Mouse (Mus musculus) kidney, embryonic 15.5 days (tissue): ENCODE measurements around the gene Qrich1. TPM values are rescaled to one million over a fixed set of nuclear protein-coding genes. Genes with fewer than 3 reads are reported as not detected.
A peak's percentile ranks its signal among the peaks of the same experiment; 100 is the strongest.

ENCODE experiments used
- ATAC-seq: fragments of 200-750 bp; cut with Nextera tagmentation; replicated peaks from 2 replicates; pipeline ENCODE4 v1.8.0; 2017; ENCODE audit warnings: moderate TSS enrichment; ENCODE audit not compliant: low FRiP score
- H3K27ac ChIP-seq: fragments of 300-500 bp; sonication (generic); 2 replicates; pipeline ENCODE4 v1.5.1; 2015; ENCODE audit warnings: mild to moderate bottlenecking, inconsistent platforms
- H3K27me3 ChIP-seq: fragments of 300-500 bp; sonication (generic); 2 replicates; pipeline ENCODE4 v1.6.1; 2015; ENCODE audit warnings: inconsistent platforms
- H3K36me3 ChIP-seq: fragments of 300-500 bp; sonication (generic); 2 replicates; pipeline ENCODE4 v1.6.1; 2015; ENCODE audit warnings: inconsistent platforms
- H3K4me1 ChIP-seq: fragments of 300-500 bp; sonication (generic); 2 replicates; pipeline ENCODE4 v1.6.1; 2015; ENCODE audit warnings: inconsistent platforms
- H3K4me2 ChIP-seq: fragments of 300-500 bp; sonication (generic); 2 replicates; pipeline ENCODE4 v1.6.1; 2015; ENCODE audit warnings: moderate library complexity, mild to moderate bottlenecking, inconsistent platforms
- H3K4me3 ChIP-seq: fragments of 300-500 bp; sonication (generic); replicated peaks from 2 replicates; pipeline ENCODE4 v1.5.1; 2015; ENCODE audit warnings: mild to moderate bottlenecking, inconsistent platforms
- H3K9ac ChIP-seq: fragments of 300-500 bp; sonication (generic); 2 replicates; pipeline ENCODE4 v1.6.1; 2015; ENCODE audit warnings: mild to moderate bottlenecking, inconsistent platforms
- H3K9me3 ChIP-seq: fragments of 300-500 bp; sonication (generic); replicated peaks from 2 replicates; pipeline ENCODE4 v1.6.1; 2016; ENCODE audit warnings: inconsistent platforms
- WGBS: fragments of 180-500 bp; shearing (Covaris S2); methylation state at CpG from one replicate; pipeline ENCODE4 v1.1.7; 2015; ENCODE audit warnings: mixed read lengths; 5-methylcytosine and 5-hydroxymethylcytosine counted together
- polyA plus RNA-seq: library from polyadenylated mRNA; unstranded; fragments of >200 nt; fragmentation: Nextera tagmentation; extraction: Ambion mirVana; gene quantifications from 2 replicates; pipeline ENCODE4 v1.2.1, GENCODE M21; 2015

The Qrich1 gene
- polyA plus RNA-seq, 1 experiment from 2014 or later: 125 TPM

DNA sequence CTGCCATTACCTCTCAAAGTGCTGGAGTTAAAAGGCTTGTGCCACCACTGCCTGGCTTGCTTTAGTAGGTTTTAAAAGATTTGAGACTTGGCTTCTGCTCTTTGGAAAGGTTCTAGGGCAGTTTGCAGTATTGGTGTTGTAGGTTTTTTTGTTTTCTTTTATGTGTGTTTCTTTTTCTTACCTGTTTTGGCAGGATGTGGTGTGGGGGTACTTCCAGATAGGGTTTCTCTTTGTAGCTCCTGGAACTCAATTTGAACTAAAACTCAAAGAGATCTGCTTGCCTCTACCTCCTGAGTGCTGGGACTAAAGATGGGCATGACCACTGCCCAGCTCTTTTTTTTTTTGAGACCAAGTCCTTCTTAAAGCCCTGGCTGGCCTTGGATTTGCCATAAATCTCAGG lies 24.2 kb downstream of the Qrich1 start:
- Histone ChIP-seq H3K4me3 (no peak overlapping the region), H3K36me3 (peaks cover 96% of the 10 kb centered on the region), H3K4me1 (no peaks in the 10 kb centered on the region), H3K9me3 (no peaks in the 10 kb centered on the region), H3K27ac (no peak overlapping the region), H3K9ac (no peak overlapping the region), H3K27me3 (no peaks in the 10 kb centered on the region), H3K4me2 (no peak overlapping the region)
- no peak for ATAC-seq

DNA sequence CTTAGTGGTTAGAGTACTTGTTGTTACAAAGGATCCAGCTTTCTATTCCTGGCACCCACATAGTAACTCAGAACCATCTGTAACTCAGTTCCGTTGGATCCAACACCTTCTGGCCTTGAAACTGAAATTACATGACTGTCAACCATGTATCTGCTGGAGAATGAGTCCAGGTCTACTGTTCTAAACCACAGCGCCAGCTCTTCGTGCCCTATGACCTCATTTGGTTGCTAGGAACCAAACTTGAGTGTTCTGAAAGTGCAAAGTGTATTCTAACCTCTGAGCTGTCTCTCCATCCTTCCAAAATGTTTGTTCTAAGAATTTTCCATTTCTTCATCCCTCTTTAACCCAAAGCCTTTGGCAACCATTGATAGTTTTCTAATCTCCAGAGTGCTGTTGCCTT lies 29.4 kb downstream of the Qrich1 start:
- Histone ChIP-seq H3K27ac (no peak overlapping the region), H3K4me2 (no peak overlapping the region), H3K9me3 (no peaks in the 10 kb centered on the region), H3K4me1 (no peaks in the 10 kb centered on the region), H3K36me3 (peaks cover 96% of the 10 kb centered on the region), H3K27me3 (no peaks in the 10 kb centered on the region), H3K4me3 (no peak overlapping the region), H3K9ac (no peak overlapping the region)
- ATAC-seq: no peak
- 96% methylated on average over 3 of the region's 3 CpGs for WGBS

DNA sequence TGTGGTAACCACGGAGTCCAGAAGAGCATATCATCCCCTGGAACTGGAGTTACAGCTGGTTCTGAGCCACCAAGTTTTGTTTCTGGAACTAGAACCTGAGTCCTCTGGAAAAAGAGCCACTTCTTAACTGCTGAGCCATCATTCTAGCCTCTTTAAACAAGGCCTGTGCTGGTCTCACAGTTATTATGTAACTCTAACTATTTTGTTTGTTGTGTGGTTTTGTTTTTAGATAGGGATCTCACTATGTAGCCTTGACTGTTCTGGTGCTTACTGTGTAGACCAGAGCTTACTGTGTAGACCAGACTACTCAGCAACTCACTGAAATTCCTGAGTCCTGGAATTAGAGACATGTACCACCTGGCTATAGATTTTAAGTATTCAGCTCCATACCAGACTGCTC lies 30.3 kb downstream of the Qrich1 start:
- Histone ChIP-seq H3K9me3 (no peaks in the 10 kb centered on the region), H3K9ac (no peak overlapping the region), H3K4me1 (no peaks in the 10 kb centered on the region), H3K36me3 (peaks cover 94% of the 10 kb centered on the region), H3K4me3 (no peak overlapping the region), H3K27me3 (no peaks in the 10 kb centered on the region), H3K4me2 (no peak overlapping the region), H3K27ac (no peak overlapping the region)
- WGBS: 82% methylated on average over 1 of the region's 1 CpGs
- ATAC-seq: no peak

DNA sequence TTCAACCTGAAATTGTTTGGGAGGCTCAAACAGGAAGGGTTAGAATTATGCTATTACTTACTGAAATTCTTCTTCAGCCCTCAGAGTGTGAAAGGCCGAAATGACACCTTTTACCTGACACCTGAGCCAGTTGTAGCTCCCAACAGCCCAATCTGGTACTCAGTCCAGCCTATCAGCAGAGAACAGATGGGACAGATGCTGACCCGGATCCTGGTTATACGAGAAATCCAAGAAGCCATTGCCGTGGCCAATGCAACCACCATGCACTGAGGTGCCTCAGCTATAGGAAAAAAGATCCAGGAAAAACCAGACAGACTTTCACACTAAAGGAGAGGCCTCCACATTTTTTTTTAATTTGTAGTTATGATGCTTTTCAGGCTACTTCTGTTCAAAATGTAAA lies 42.6 kb downstream of the Qrich1 start:
- H3K9me3 ChIP-seq: no peaks in the 10 kb centered on the region
- no peaks in the 10 kb centered on the region for H3K27me3 ChIP-seq
- no peak overlapping the region for H3K4me2 ChIP-seq
- H3K4me3 ChIP-seq: no peak overlapping the region
- H3K4me1 ChIP-seq: peaks cover 15% of the 10 kb centered on the region
- H3K9ac ChIP-seq: no peak overlapping the region
- H3K27ac ChIP-seq: peak overlapping the region; percentile 58; the same call in 1 of the 2 replicates
- 89% methylated on average over 4 of the region's 4 CpGs for WGBS
- no peak for ATAC-seq
- peaks cover 84% of the 10 kb centered on the region for H3K36me3 ChIP-seq

DNA sequence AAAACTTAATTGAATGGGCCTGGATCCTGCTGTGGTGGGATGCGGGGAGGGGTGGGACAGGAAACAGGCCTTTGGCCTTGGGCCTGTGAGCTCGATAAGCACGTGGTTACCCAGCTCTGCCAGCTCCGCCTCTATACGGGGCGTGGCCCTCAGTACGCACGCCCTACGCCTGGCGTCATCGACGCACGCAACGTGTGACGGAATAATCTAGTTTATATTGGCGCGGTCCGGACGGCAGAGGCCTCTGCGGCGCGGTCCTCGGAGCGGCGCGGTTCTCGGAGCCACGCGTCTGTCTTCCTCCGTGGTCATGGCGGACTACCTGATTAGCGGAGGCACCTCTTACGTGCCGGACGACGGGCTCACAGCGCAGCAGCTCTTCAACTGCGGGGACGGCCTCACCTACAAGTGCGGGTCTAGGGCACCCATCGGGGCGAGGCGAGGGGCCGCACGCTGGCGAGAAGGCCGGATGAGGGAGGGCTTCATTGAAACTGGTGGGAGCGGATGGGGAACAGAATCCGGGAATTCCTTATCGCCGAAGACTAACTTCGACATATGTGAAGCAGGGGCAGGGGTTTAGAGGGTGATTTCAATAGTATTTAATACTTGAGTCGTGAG lies 43.7 kb downstream of the Qrich1 start, which contains the start of gene Impdh2:
Impdh2 (plus strand) TSS at position 60 of the 615 bp plus-strand sequence.
- Histone ChIP-seq H3K4me1 (peaks cover 15% of the 10 kb centered on the region), H3K4me3 (peak within 1 kb of the TSS; percentile 54), H3K27me3 (no peaks in the 10 kb centered on the region), H3K27ac (peak within 1 kb of the TSS; percentile 86), H3K9me3 (no peaks in the 10 kb centered on the region), H3K9ac (peak within 1 kb of the TSS; percentile 57), H3K36me3 (peaks cover 84% of the 10 kb centered on the region), H3K4me2 (peak within 1 kb of the TSS; percentile 71)
- ATAC-seq: peak; percentile 99
- under 1% methylated on average over 53 of the region's 53 CpGs for WGBS

DNA sequence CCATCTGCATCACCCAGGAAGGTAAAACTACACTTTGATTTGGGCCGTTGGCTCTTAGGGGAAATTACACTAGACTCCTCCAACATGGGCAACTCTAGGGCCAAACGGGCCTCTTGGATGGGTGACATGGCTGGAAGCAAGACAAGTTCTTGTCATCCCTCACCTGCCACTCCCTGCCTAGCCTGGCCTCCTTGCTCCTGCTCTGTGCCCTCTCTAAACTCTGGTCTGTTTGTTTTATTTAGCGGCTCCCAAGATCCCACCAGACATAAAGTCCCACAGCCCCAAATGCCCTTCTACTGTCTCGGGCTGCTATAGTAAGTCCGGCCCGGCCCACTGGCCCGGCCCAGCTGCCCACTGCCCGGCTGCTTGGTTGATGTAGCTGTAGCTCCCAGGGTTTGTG lies 47.1 kb downstream of the Qrich1 start:
- no peak overlapping the region for H3K4me3 ChIP-seq
- H3K27ac ChIP-seq: no peak overlapping the region
- peaks cover 60% of the 10 kb centered on the region for H3K36me3 ChIP-seq
- ATAC-seq: no peak
- no peaks in the 10 kb centered on the region for H3K27me3 ChIP-seq
- H3K4me2 ChIP-seq: no peak overlapping the region
- WGBS: 91% methylated on average over 8 of the region's 8 CpGs
- peaks cover 36% of the 10 kb centered on the region for H3K4me1 ChIP-seq
- no peaks in the 10 kb centered on the region for H3K9me3 ChIP-seq
- H3K9ac ChIP-seq: no peak overlapping the region

DNA sequence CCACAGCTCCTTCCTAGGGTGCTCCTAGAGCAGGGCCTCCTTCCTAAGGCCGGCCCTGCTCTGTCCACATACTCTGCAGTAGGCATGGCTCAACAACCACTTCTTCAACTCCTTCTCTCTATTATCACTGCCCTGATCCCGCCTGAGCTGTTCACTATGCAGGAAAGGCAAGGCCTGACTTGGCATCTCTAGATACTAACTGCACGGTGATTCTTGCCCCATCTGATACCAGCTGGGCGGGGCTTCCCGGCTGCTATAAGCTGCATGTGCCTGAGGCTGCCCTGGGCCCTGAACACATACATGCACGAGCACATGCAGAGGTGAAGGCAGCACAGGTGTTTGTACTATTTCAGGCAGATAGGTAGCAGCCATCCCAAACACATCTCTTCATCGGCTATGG lies 47.5 kb downstream of the Qrich1 start:
- peaks cover 41% of the 10 kb centered on the region for H3K4me1 ChIP-seq
- H3K9ac ChIP-seq: no peak overlapping the region
- H3K4me2 ChIP-seq: no peak overlapping the region
- ATAC-seq: no peak
- H3K36me3 ChIP-seq: peaks cover 56% of the 10 kb centered on the region
- no peak overlapping the region for H3K4me3 ChIP-seq
- no peaks in the 10 kb centered on the region for H3K27me3 ChIP-seq
- no peaks in the 10 kb centered on the region for H3K9me3 ChIP-seq
- WGBS: 84% methylated on average over 7 of the region's 7 CpGs
- no peak overlapping the region for H3K27ac ChIP-seq

DNA sequence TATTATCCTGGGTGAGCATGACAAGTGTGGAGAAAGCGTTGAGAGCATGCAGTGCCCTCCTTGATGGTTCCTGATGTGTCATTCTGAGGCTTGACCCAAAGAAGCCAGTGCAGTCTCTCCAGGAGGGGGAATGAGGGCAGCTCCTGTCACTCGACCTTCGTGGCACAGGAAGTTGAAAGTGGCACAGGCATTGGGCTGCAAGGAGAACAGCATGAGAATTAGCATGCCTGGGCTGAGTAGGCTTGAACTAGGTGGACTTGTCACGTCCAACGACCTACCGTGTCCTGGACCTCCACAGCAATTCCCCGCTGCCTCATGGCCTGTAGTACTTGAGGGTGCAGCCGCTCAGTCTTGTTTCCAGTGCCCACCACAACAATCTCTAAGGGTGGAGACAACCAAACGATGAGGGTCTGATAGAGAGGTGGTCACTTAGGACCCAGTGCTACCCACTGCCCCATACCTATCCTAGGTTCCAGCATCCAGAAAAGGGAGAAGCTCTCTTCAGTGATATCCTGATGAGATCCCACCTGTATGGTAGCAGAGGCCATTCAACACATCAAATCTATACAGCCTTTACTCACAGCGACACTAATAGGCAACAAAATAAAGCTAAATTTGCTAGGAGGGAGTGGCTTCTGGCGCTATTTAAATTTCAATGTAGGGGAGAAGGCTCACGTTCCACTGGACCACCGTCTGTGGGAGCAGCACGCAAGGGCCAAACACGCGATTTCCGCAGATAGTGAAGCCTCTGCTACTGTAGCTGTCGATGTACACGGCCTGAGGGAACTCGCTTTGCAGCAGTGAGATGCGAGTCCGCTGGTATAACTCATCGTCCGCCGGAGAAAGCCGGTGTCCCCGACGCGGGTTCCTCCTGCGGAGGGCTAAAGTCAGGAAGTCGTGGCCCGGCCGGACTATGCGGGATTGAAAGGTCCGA lies 49.5 kb downstream of the Qrich1 start:
- Histone ChIP-seq H3K27ac (peak overlapping the region; percentile 94), H3K36me3 (peaks cover 55% of the 10 kb centered on the region), H3K9me3 (no peaks in the 10 kb centered on the region), H3K4me1 (peaks cover 52% of the 10 kb centered on the region), H3K27me3 (no peaks in the 10 kb centered on the region), H3K9ac (peak overlapping the region; percentile 72), H3K4me3 (peak overlapping the region; percentile 64), H3K4me2 (peak overlapping the region; percentile 91)
- WGBS: 12% methylated on average over 35 of the region's 35 CpGs
- no peak for ATAC-seq

DNA sequence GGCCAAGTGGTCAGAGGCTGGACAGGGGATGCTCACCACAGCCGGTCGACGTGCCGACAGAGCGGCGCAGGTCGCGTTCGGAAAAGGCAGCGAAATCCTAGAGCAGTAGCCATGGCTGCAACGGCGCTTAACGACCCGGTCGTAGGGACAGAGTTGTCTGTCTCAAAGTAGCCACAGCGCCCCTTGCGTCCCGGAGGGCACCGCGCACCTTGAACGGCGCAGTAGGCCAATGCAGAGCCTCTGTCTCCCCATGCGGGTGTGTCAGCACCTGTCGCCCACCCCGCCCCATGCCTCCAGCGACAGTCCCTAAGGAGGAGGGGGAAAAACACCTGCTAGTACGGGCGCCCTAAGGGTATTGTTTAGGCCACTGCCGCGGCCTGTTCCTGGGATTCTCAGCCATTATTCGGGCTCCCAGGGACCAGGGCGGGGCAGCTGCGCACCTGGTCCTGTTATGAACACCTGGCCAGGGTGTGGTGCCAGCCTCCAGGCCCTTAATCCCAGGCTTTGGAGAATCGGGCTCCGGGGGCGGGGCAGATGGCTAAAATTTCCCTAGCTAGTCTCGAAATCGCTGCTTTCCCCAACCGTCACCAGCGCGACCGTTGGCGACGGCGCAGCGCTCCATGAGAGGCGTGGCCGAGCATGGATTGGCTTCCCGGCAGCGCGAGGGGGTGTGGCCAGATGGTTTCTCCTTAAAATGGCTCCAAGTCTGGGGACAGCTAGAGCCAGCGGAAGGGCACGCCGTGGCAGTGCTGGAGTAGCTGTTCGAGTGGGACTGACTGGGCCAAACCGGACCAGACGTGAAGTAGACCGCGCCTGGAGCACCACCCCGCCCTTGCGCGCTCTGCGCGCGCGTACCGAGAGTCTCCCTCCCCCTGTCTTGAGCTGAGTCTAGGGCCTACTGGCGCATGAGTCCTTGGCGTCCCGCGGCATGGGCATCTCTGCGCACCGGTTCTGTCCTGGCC lies 50.5 kb downstream of the Qrich1 start, which contains the start of gene Ndufaf3:
Ndufaf3 (minus strand) TSS at position 620 of the 962 bp plus-strand sequence.
- Histone ChIP-seq H3K27ac (peak within 1 kb of the TSS; percentile 94), H3K4me1 (peaks cover 44% of the 10 kb centered on the region), H3K27me3 (no peaks in the 10 kb centered on the region), H3K4me2 (peak within 1 kb of the TSS; percentile 91), H3K36me3 (peaks cover 55% of the 10 kb centered on the region), H3K4me3 (peak within 1 kb of the TSS; percentile 64), H3K9ac (peak within 1 kb of the TSS; percentile 72), H3K9me3 (no peaks in the 10 kb centered on the region)
- peak; percentile 82 for ATAC-seq
- under 1% methylated on average over 73 of the region's 73 CpGs for WGBS

DNA sequence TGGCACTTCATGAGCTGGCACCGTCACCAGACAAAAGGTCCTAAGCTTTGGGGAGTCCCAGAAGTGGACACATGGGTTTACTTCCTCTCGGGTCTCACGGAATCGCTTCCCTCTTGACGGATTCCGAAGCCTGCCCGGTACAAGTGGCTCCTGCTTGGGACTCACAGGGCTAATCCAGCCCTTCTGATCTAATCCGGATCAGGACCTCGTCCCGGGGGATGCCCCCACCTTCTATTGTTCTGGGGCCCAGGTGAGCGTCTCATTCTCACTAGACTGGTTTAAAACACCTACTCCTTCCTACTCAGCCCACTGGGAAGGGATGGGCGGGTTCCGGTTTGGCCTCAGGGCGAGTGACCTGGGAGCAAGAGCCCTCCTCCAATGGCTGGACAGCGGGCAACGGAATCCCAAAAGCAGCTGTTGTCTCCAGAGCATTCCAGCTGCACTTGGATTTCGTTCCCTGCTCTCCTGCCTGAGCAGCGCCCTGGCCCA lies 51.4 kb downstream of the Qrich1 start:
- no peaks in the 10 kb centered on the region for H3K9me3 ChIP-seq
- WGBS: 9% methylated on average over 18 of the region's 18 CpGs
- H3K4me2 ChIP-seq: peak overlapping the region; percentile 91
- no peaks in the 10 kb centered on the region for H3K27me3 ChIP-seq
- peaks cover 55% of the 10 kb centered on the region for H3K36me3 ChIP-seq
- peak overlapping the region; percentile 64 for H3K4me3 ChIP-seq
- peaks cover 44% of the 10 kb centered on the region for H3K4me1 ChIP-seq
- H3K9ac ChIP-seq: peak overlapping the region; percentile 72
- H3K27ac ChIP-seq: peak overlapping the region; percentile 94
- no peak for ATAC-seq

DNA sequence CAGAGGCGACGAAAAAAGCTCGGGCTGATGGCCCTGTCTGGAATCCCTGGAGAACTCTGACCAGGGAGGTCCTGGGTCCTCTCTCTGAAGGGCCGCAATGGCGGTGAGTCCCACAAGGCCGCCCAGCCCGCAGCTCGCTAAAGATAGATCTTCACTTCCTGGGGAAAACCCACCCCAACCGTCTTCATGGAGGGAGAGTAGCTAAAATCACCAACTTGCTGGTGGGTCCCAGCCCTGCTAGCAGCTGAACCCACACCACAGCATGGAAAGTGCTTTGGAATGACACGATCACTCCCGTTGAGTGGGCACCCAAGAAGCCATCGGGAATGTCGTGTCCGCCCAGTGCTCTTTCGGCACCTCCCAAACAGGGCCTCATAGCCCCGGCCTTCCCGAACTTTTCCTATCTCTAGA lies 51.9 kb downstream of the Qrich1 start:
- peak overlapping the region; percentile 91 for H3K4me2 ChIP-seq
- ATAC-seq: no peak
- no peak overlapping the region for H3K9ac ChIP-seq
- no peaks in the 10 kb centered on the region for H3K27me3 ChIP-seq
- H3K4me1 ChIP-seq: peaks cover 46% of the 10 kb centered on the region
- H3K9me3 ChIP-seq: no peaks in the 10 kb centered on the region
- peaks cover 55% of the 10 kb centered on the region for H3K36me3 ChIP-seq
- 77% methylated on average over 17 of the region's 17 CpGs for WGBS
- peak overlapping the region; percentile 94 for H3K27ac ChIP-seq
- peak overlapping the region; percentile 64 for H3K4me3 ChIP-seq
